Mouse (Mus musculus) layer of hippocampus, postnatal 10 days (tissue): ENCODE measurements at regions not wholly inside any gene's neighbourhood (a gene's known extent, or its start where the extent isn't known, plus 50 kb on each side); places are given as distances from the start of the nearest gene placed in this dataset.

Source experiments
- DNase-seq, 2 experiments: peaks; one replicate each; pipeline ENCODE4 v3.0.0; 2021; ENCODE audit warnings: low spot score in 2 of 2

GRCm38 (mm10) chr14:24826471-24827337, 339.8 kb downstream of the Rps24 start:
- peak in 1 of 2 experiments; percentile 41 for DNase-seq

- no peak for DNase-seq
These were observed 340.6 kb downstream of the Rps24 start for GRCm38 (mm10) chr14:24827381-24828031.

GRCm38 (mm10) chr14:24829001-24829400, 342.1 kb downstream of the Rps24 start:
- no peak for DNase-seq

- DNase-seq: no peak
These were observed 346.3 kb downstream of the Rps24 start for GRCm38 (mm10) chr14:24833211-24833610.

GRCm38 (mm10) chr14:24838219-24838618, 351.3 kb downstream of the Rps24 start:
- no peak for DNase-seq

- no peak for DNase-seq
These were observed 352.1 kb downstream of the Rps24 start for GRCm38 (mm10) chr14:24839056-24839455.

GRCm38 (mm10) chr14:24841715-24842496, 355.0 kb downstream of the Rps24 start:
- DNase-seq: peak; percentile 66 to 78

GRCm38 (mm10) chr14:24843626-24844025, 356.7 kb downstream of the Rps24 start:
- no peak for DNase-seq

GRCm38 (mm10) chr14:24850491-24850890, 363.6 kb downstream of the Rps24 start:
- no peak for DNase-seq

- no peak for DNase-seq
These were observed 367.5 kb downstream of the Rps24 start for GRCm38 (mm10) chr14:24854459-24854858.

- no peak for DNase-seq
These were observed 375.2 kb downstream of the Rps24 start for GRCm38 (mm10) chr14:24862171-24862570.

- DNase-seq: no peak
These were observed 375.7 kb downstream of the Rps24 start for GRCm38 (mm10) chr14:24862661-24863060.

- DNase-seq: peak in 1 of 2 experiments; percentile 17
These were observed 376.2 kb downstream of the Rps24 start for GRCm38 (mm10) chr14:24863116-24863515.

GRCm38 (mm10) chr14:24865579-24866230, 378.8 kb downstream of the Rps24 start:
- peak in 1 of 2 experiments; percentile 43 for DNase-seq

GRCm38 (mm10) chr14:24867816-24868215, 380.9 kb downstream of the Rps24 start:
- DNase-seq: no peak

GRCm38 (mm10) chr14:24868756-24869155, 381.8 kb downstream of the Rps24 start:
- DNase-seq: no peak

GRCm38 (mm10) chr14:24870246-24870645, 383.3 kb downstream of the Rps24 start:
- DNase-seq: no peak

GRCm38 (mm10) chr14:24871392-24871998, 384.6 kb downstream of the Rps24 start:
- no peak for DNase-seq

- DNase-seq: no peak
These were observed 386.0 kb downstream of the Rps24 start for GRCm38 (mm10) chr14:24872931-24873330.

GRCm38 (mm10) chr14:24873406-24873805, 386.5 kb downstream of the Rps24 start:
- DNase-seq: no peak
